ENCODE assay signal across 8 mouse cellular contexts in the genomic region with DNA sequence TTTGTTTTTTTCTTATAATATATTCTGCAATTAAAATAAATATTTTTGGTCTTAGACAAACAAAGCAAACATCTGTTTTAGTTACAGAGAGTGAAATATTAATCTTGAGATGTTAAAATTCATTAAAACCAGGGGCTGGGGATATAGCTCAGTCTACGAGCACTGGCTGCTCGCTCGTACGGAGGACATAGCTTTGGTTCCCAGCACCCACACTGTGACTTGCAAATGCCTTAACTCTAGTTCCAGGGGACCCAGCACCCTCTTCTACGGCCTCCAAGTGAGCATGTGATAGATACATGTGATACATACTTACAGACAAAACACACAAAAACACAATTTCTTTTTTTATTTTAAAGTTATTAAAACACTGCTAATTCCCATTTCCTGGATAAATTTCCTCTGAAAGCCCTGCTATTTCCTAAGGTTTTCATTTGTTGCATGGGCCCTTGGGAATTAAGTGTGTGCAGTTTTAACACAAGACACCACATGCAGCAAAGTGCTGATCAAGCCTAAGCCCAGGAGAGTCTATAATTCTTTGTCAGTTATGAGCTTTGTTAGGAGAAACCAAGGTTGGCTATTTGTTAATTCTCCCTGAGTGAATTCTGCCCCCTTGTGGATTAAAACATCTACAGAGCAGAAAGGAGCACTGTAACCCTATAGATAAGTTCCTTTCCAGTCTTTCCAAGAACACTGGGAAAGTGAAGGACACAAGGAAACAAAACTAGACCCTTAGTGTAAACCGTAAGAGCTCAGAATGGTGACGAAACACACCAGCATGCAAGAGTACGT. TPM values are rescaled to one million over a fixed set of nuclear protein-coding genes. Genes with fewer than 3 reads are reported as not detected.
DNase-seq lines count a peak whose midpoint lies in the region; ATAC-seq and TF ChIP-seq lines count a peak whose summit lies in the region.

No protein-coding gene starts in this region.

- ATAC-seq in hindbrain, embryonic 15.5 days (ENCODE audit: low FRiP score, low read depth), result peak; percentile 57; the same call in 1 of the 2 replicates
- ATAC-seq in midbrain, embryonic 14.5 days (ENCODE audit: low FRiP score, low TSS enrichment), result peak; percentile 68; the same call in 1 of the 2 replicates

- H3K36me3 ChIP-seq in MEL (ENCODE audit: control insufficient read depth in 1 of 2, insufficient read depth in 2 of 2, low read length in 2 of 2), result no peaks in the 10 kb centered on the region
- no peaks in the 10 kb centered on the region for H3K36me3 ChIP-seq in hindbrain, embryonic 15.5 days
- no peaks in the 10 kb centered on the region for H3K36me3 ChIP-seq in midbrain, embryonic 14.5 days (ENCODE audit: control insufficient read depth, insufficient read depth, low read length)

- H3K27me3 ChIP-seq in MEL (ENCODE audit: control insufficient read depth in 1 of 2, insufficient read depth in 2 of 2, low read length in 2 of 2), result peaks cover 0 to 2% of the 10 kb centered on the region in 2 experiments; a peak in 3 of 4 replicates
- no peaks in the 10 kb centered on the region for H3K27me3 ChIP-seq in hindbrain, embryonic 15.5 days
- H3K27me3 ChIP-seq in midbrain, embryonic 14.5 days (ENCODE audit: control insufficient read depth, insufficient read depth, low read length), result no peaks in the 10 kb centered on the region

- no peak overlapping the region for H3K27ac ChIP-seq in layer of hippocampus, adult 2 months
- no peak overlapping the region for H3K27ac ChIP-seq in MEL (ENCODE audit: control insufficient read depth, low read depth, low read length)
- H3K27ac ChIP-seq in hindbrain, embryonic 15.5 days (replicated peaks), result no peak overlapping the region
- H3K27ac ChIP-seq in midbrain, embryonic 14.5 days (replicated peaks; ENCODE audit: low read depth, low read length), result no peak overlapping the region

- H3K79me2 ChIP-seq in MEL (ENCODE audit: control insufficient read depth, insufficient read depth, low read length, poor library complexity), result no peaks in the 10 kb centered on the region

- TF ChIP-seq POLR2A in MEL (IDR thresholded peaks at IDR 0.05; ENCODE audit: control insufficient read depth in 1 of 2, insufficient read depth in 1 of 2, low read depth in 1 of 2, low read length in 2 of 2, poor library complexity in 1 of 2), result no peak

- 81% methylated on average over 8 of the region's 8 CpGs for WGBS in hindbrain, embryonic 15.5 days
- 76% methylated on average over 8 of the region's 8 CpGs for WGBS in midbrain, embryonic 14.5 days

- H3K4me2 ChIP-seq in hindbrain, embryonic 15.5 days, result no peak overlapping the region
- no peak overlapping the region for H3K4me2 ChIP-seq in midbrain, embryonic 14.5 days (ENCODE audit: low read length)

- H3K4me1 ChIP-seq in MEL (ENCODE audit: control insufficient read depth in 1 of 2, insufficient read depth in 2 of 2, low read length in 2 of 2), result no peaks in the 10 kb centered on the region
- no peaks in the 10 kb centered on the region for H3K4me1 ChIP-seq in hindbrain, embryonic 15.5 days (replicated peaks)
- no peaks in the 10 kb centered on the region for H3K4me1 ChIP-seq in midbrain, embryonic 14.5 days (ENCODE audit: control insufficient read depth, insufficient read depth, low read length)

- no peaks in the 10 kb centered on the region for H3K9me3 ChIP-seq in MEL (replicated peaks; ENCODE audit: insufficient read depth, low read length)
- no peaks in the 10 kb centered on the region for H3K9me3 ChIP-seq in hindbrain, embryonic 15.5 days
- H3K9me3 ChIP-seq in midbrain, embryonic 14.5 days (ENCODE audit: control insufficient read depth, low read length), result no peaks in the 10 kb centered on the region

- TF ChIP-seq CTCF in layer of hippocampus, adult 2 months (conservative IDR thresholded peaks at IDR 0.05), result peak; percentile 93
- TF ChIP-seq CTCF in MEL (IDR thresholded peaks at IDR 0.05 in 2 of 3, conservative IDR thresholded peaks at IDR 0.05 in 1 of 3; ENCODE audit: control insufficient read depth in 1 of 3, insufficient read depth in 1 of 3, low read depth in 2 of 3, low read length in 3 of 3, poor library complexity in 1 of 3, severe bottlenecking in 1 of 3), result peak in 2 of 3 experiments; percentile 17 to 66; a peak in 3 of 6 replicates

- H3K9ac ChIP-seq in MEL (ENCODE audit: control insufficient read depth, low read depth, low read length, poor library complexity, severe bottlenecking), result no peak overlapping the region
- H3K9ac ChIP-seq in hindbrain, embryonic 15.5 days, result no peak overlapping the region
- H3K9ac ChIP-seq in midbrain, embryonic 14.5 days (replicated peaks; ENCODE audit: low read length), result no peak overlapping the region

- peak; percentile 61 to 67 for DNase-seq in layer of hippocampus, adult 2 months (ENCODE audit: low spot score in 2 of 2)
- no peak for DNase-seq in layer of hippocampus, adult 8-10 months (ENCODE audit: low spot score in 2 of 2)
- DNase-seq in MEL (ENCODE audit: low read depth, low spot score), result peak; percentile 42
- DNase-seq in embryo, embryonic 11 days, result peak; percentile 85
- DNase-seq in midbrain, embryonic 14.5 days, result peak; percentile 90
- DNase-seq in ovary, postnatal 36 days (ENCODE audit: low spot score), result no peak
- no peak for DNase-seq in thymus, postnatal 4 days

- no peak for TF ChIP-seq EP300 in MEL (IDR thresholded peaks at IDR 0.05; ENCODE audit: low read depth in 1 of 2, low read length in 2 of 2)

- peak; percentile 62 for TF ChIP-seq RAD21 in MEL (IDR thresholded peaks at IDR 0.05; ENCODE audit: low read depth, low read length)

- H3K4me3 ChIP-seq in layer of hippocampus, adult 2 months, result no peak overlapping the region
- no peak overlapping the region for H3K4me3 ChIP-seq in MEL (ENCODE audit: control insufficient read depth in 1 of 2, insufficient read depth in 1 of 2, low read depth in 2 of 2, low read length in 2 of 2)
- no peak overlapping the region for H3K4me3 ChIP-seq in hindbrain, embryonic 15.5 days
- no peak overlapping the region for H3K4me3 ChIP-seq in midbrain, embryonic 14.5 days (replicated peaks; ENCODE audit: low read depth, low read length)

TF ChIP-seq in MEL, 35 proteins besides CTCF, POLR2A, EP300 and RAD21:
- TF ChIP-seq UBTF (IDR thresholded peaks at IDR 0.05; ENCODE audit: borderline replicate concordance, insufficient read depth, low read depth, low read length) (no peak), NELFE (IDR thresholded peaks at IDR 0.05; ENCODE audit: low read depth, low read length) (no peak), CHD2 (IDR thresholded peaks at IDR 0.05; ENCODE audit: low read length) (no peak), SIN3A (IDR thresholded peaks at IDR 0.05; ENCODE audit: low read length) (no peak), MYC (IDR thresholded peaks at IDR 0.05; ENCODE audit: low read depth, low read length) (no peak), JUND (IDR thresholded peaks at IDR 0.05; ENCODE audit: low read depth, low read length) (no peak), ELF1 (IDR thresholded peaks at IDR 0.05; ENCODE audit: low read depth, low read length) (no peak), POLR2AphosphoS2 (IDR thresholded peaks at IDR 0.05; ENCODE audit: low read length) (no peak), SMC3 (IDR thresholded peaks at IDR 0.05; ENCODE audit: low read depth, low read length) (peak; percentile 63)
TF ChIP-seq in MEL: peak in this region for 1.

RNA-seq across cellular contexts. Expression of a gene that starts 50.8 kb away (rescaled TPM):
- 1,000 to 10,000 TPM; 2,132 to 2,154 TPM for total RNA-seq in layer of hippocampus, adult 2 months (2021)
- 1,000 to 10,000 TPM; 1,628 to 2,341 (median 2,100) TPM for total RNA-seq in layer of hippocampus, adult 8-10 months (2022)
- total RNA-seq in MEL (2012; rRNA removed), result 2,632 and 5,439 TPM in 2 replicates
- 1,000 to 10,000 TPM in 1 of 2 experiments, 100 to 1,000 TPM in 1; 418 to 3,011 TPM for polyA plus RNA-seq in MEL (2012; ENCODE audit: insufficient read depth in 1 of 2, insufficient read length in 2 of 2, low read depth in 1 of 2, low replicate concordance in 2 of 2, missing spikeins in 1 of 2)
- polyA plus RNA-seq in hindbrain, embryonic 15.5 days (2015; fragmentation: Nextera tagmentation; extraction: Ambion mirVana), result 3,140 and 3,153 TPM in 2 replicates
- 2,437 and 3,041 TPM in 2 replicates for polyA plus RNA-seq in midbrain, embryonic 14.5 days (2014; fragmentation: Nextera tagmentation; extraction: Ambion mirVana)

Comparison
In these comparisons a context has a peak if more than half of its experiments do, and no peak if none do; other contexts are left out.
1. DNase-seq: peak in layer of hippocampus, adult 2 months (2 of 2), MEL (single experiment), embryo, embryonic 11 days (single experiment) and midbrain, embryonic 14.5 days (single experiment); none in layer of hippocampus, adult 8-10 months (0 of 2), ovary, postnatal 36 days (single experiment) and thymus, postnatal 4 days (single experiment).